Mouse (Mus musculus) G1E (cell line): Measurements from ENCODE around the gene Rpl36.

ENCODE experiments used
- CTCF ChIP-seq: IDR thresholded peaks from 2 replicates; pipeline ENCODE4 v1.5.1; 2012; ENCODE audit warnings: low read depth, low read length, inconsistent platforms, mixed read lengths
- GATA2 ChIP-seq: IDR thresholded peaks from 2 replicates; pipeline ENCODE4 v1.6.1; 2012; ENCODE audit warnings: low read depth, low read length, inconsistent platforms, borderline replicate concordance
- TAL1 ChIP-seq: conservative IDR thresholded peaks from 2 replicates; pipeline ENCODE4 v1.6.1; 2012; ENCODE audit warnings: low read depth, low read length, inconsistent platforms, mixed read lengths

DNA sequence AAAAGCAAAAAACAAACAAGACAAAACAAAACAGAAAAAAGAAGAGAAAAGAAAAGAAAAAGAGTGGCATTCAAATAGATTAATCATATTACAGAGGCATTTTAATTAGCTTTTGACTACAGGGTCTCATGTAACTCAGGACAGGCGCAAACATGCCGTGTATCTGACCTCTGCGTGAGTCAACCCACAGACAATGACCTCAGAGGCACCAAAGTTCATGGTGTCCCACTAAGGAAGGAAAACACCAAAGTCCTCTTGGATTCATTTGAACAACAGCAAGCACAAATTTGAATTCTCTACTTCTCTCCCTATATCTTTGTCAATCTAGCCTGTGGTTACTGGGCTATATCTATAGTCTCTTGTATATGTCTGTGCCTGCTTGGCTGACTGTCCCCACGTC, 30.0 kb downstream of the Rpl36 start:
- TF ChIP-seq TAL1 (no peak), CTCF (no peak), GATA2 (no peak)
